ENCODE assay signal across 20 mouse cellular contexts in genomic region chr5:66407948-66408347, GRCm38 (mm10).
DNase-seq lines count a peak whose midpoint lies in the region; ATAC-seq and TF ChIP-seq lines count a peak whose summit lies in the region.
"Had no signal": no experiment of that assay in that cellular context is flagged by ENCODE, and none has a peak within 500 bp of the region (broad histone marks: within the 10 kb centered on the region; RNA-seq: fewer than 3 reads in every experiment).

No protein-coding gene starts in this region.

- 50% methylated on average over 3 of the region's 5 CpGs for WGBS in forebrain, embryonic 12.5 days
- WGBS in forebrain, embryonic 10.5 days = 77% methylated on average over 3 of the region's 5 CpGs
- 42% methylated on average over 3 of the region's 5 CpGs for WGBS in kidney, embryonic 15.5 days
- 48% methylated on average over 4 of the region's 5 CpGs for WGBS in midbrain, embryonic 14.5 days
- 41% methylated on average over 4 of the region's 5 CpGs for WGBS in midbrain, postnatal 0 days
- 39% methylated on average over 3 of the region's 5 CpGs for WGBS in hindbrain, embryonic 12.5 days

- H3K27me3 ChIP-seq in forebrain, embryonic 12.5 days = no peaks in the 10 kb centered on the region
- H3K27me3 ChIP-seq in forebrain, embryonic 10.5 days (ENCODE audit: poor library complexity, severe bottlenecking) = no peaks in the 10 kb centered on the region
- no peaks in the 10 kb centered on the region for H3K27me3 ChIP-seq in kidney, embryonic 15.5 days
- H3K27me3 ChIP-seq in midbrain, embryonic 14.5 days (ENCODE audit: control insufficient read depth, insufficient read depth, low read length) = no peaks in the 10 kb centered on the region
- no peaks in the 10 kb centered on the region for H3K27me3 ChIP-seq in midbrain, postnatal 0 days (ENCODE audit: insufficient read depth, low read length)
- no peaks in the 10 kb centered on the region for H3K27me3 ChIP-seq in hindbrain, embryonic 12.5 days
- H3K27me3 ChIP-seq: heart, embryonic 15.5 days; liver, embryonic 13.5 days had no signal

- H3K4me3 ChIP-seq in forebrain, embryonic 12.5 days (replicated peaks) = no peak overlapping the region
- no peak overlapping the region for H3K4me3 ChIP-seq in forebrain, embryonic 10.5 days
- H3K4me3 ChIP-seq in kidney, embryonic 15.5 days (replicated peaks) = no peak overlapping the region
- no peak overlapping the region for H3K4me3 ChIP-seq in midbrain, embryonic 14.5 days (replicated peaks; ENCODE audit: low read depth, low read length)
- H3K4me3 ChIP-seq in midbrain, postnatal 0 days (ENCODE audit: low read depth, low read length) = no peak overlapping the region
- H3K4me3 ChIP-seq in hindbrain, embryonic 12.5 days = no peak overlapping the region
- H3K4me3 ChIP-seq: erythroblast, embryonic 14.5 days; heart, embryonic 15.5 days; layer of hippocampus, adult 2 months; liver, embryonic 13.5 days; megakaryocyte, embryonic 14.5 days had no signal

- no peaks in the 10 kb centered on the region for H3K9me3 ChIP-seq in forebrain, embryonic 12.5 days
- H3K9me3 ChIP-seq in forebrain, embryonic 10.5 days = no peaks in the 10 kb centered on the region
- H3K9me3 ChIP-seq in kidney, embryonic 15.5 days (replicated peaks) = no peaks in the 10 kb centered on the region
- H3K9me3 ChIP-seq in midbrain, embryonic 14.5 days (ENCODE audit: control insufficient read depth, low read length) = no peaks in the 10 kb centered on the region
- H3K9me3 ChIP-seq in midbrain, postnatal 0 days (ENCODE audit: low read length) = no peaks in the 10 kb centered on the region
- no peaks in the 10 kb centered on the region for H3K9me3 ChIP-seq in hindbrain, embryonic 12.5 days (replicated peaks)
- H3K9me3 ChIP-seq: heart, embryonic 15.5 days; liver, embryonic 13.5 days; megakaryocyte, embryonic 14.5 days had no signal

- no peak overlapping the region for H3K9ac ChIP-seq in forebrain, embryonic 12.5 days
- no peak overlapping the region for H3K9ac ChIP-seq in kidney, embryonic 15.5 days
- no peak overlapping the region for H3K9ac ChIP-seq in midbrain, embryonic 14.5 days (replicated peaks; ENCODE audit: low read length)
- no peak overlapping the region for H3K9ac ChIP-seq in midbrain, postnatal 0 days (replicated peaks; ENCODE audit: low read length, poor library complexity, severe bottlenecking)
- H3K9ac ChIP-seq in hindbrain, embryonic 12.5 days = no peak overlapping the region
- H3K9ac ChIP-seq: heart, embryonic 15.5 days; liver, embryonic 13.5 days had no signal

- H3K4me1 ChIP-seq in forebrain, embryonic 12.5 days = 0 out of 2 replicates have a peak, but pooled peaks cover 4% of the 10 kb centered on the region
- 0 out of 2 replicates have a peak, but pooled peaks cover 5% of the 10 kb centered on the region for H3K4me1 ChIP-seq in forebrain, embryonic 10.5 days
- peaks cover 24% of the 10 kb centered on the region for H3K4me1 ChIP-seq in kidney, embryonic 15.5 days
- H3K4me1 ChIP-seq in midbrain, embryonic 14.5 days (ENCODE audit: control insufficient read depth, insufficient read depth, low read length) = peaks cover 4% of the 10 kb centered on the region; the same call in 1 of the 2 replicates
- H3K4me1 ChIP-seq in midbrain, postnatal 0 days (ENCODE audit: insufficient read depth, low read length) = peaks cover 2% of the 10 kb centered on the region; the same call in 1 of the 2 replicates
- peaks cover 9% of the 10 kb centered on the region for H3K4me1 ChIP-seq in hindbrain, embryonic 12.5 days
- H3K4me1 ChIP-seq: liver, embryonic 13.5 days had no signal

- TF ChIP-seq CTCF in midbrain, postnatal 0 days (IDR thresholded peaks at IDR 0.05) = no peak

- no peak overlapping the region for H3K4me2 ChIP-seq in forebrain, embryonic 12.5 days
- H3K4me2 ChIP-seq in kidney, embryonic 15.5 days = no peak overlapping the region
- H3K4me2 ChIP-seq in midbrain, embryonic 14.5 days (ENCODE audit: low read length) = no peak overlapping the region
- H3K4me2 ChIP-seq in midbrain, postnatal 0 days (ENCODE audit: low read depth, low read length, poor library complexity, severe bottlenecking) = no peak overlapping the region
- no peak overlapping the region for H3K4me2 ChIP-seq in hindbrain, embryonic 12.5 days (replicated peaks)
- H3K4me2 ChIP-seq: heart, embryonic 15.5 days; liver, embryonic 13.5 days had no signal

- H3K27ac ChIP-seq in forebrain, embryonic 12.5 days = no peak overlapping the region
- no peak overlapping the region for H3K27ac ChIP-seq in forebrain, embryonic 10.5 days
- H3K27ac ChIP-seq in kidney, embryonic 15.5 days = no peak overlapping the region
- H3K27ac ChIP-seq in midbrain, embryonic 14.5 days (replicated peaks; ENCODE audit: low read depth, low read length) = no peak overlapping the region
- H3K27ac ChIP-seq in midbrain, postnatal 0 days (ENCODE audit: low read depth, low read length) = no peak overlapping the region
- H3K27ac ChIP-seq in hindbrain, embryonic 12.5 days = no peak overlapping the region
- H3K27ac ChIP-seq: heart, embryonic 15.5 days; layer of hippocampus, adult 2 months; liver, embryonic 13.5 days had no signal

- H3K36me3 ChIP-seq in forebrain, embryonic 12.5 days (replicated peaks) = no peaks in the 10 kb centered on the region
- no peaks in the 10 kb centered on the region for H3K36me3 ChIP-seq in forebrain, embryonic 10.5 days (replicated peaks)
- no peaks in the 10 kb centered on the region; the same call in 1 of the 2 replicates for H3K36me3 ChIP-seq in kidney, embryonic 15.5 days
- no peaks in the 10 kb centered on the region for H3K36me3 ChIP-seq in midbrain, embryonic 14.5 days (ENCODE audit: control insufficient read depth, insufficient read depth, low read length)
- H3K36me3 ChIP-seq in midbrain, postnatal 0 days (ENCODE audit: insufficient read depth, low read length) = no peaks in the 10 kb centered on the region
- no peaks in the 10 kb centered on the region; the same call in 1 of the 2 replicates for H3K36me3 ChIP-seq in hindbrain, embryonic 12.5 days
- H3K36me3 ChIP-seq: heart, embryonic 15.5 days; liver, embryonic 13.5 days had no signal

- DNase-seq in forebrain, embryonic 10.5 days (ENCODE audit: extremely low spot score, low spot score) = no peak
- DNase-seq in kidney, postnatal 36 days = no peak
- DNase-seq in midbrain, embryonic 14.5 days = no peak
- no peak for DNase-seq in midbrain, postnatal 0 days (ENCODE audit: low spot score)
- no peak for DNase-seq in left cerebral cortex, postnatal 10 days (ENCODE audit: extremely low spot score in 1 of 2, low spot score in 2 of 2)
- DNase-seq: adrenal gland, adult 2 months; cerebellum, adult 11 months; cerebellum, postnatal 36 days; gastrocnemius, postnatal 25 days; kidney, adult 8-10 months; liver, embryonic 13.5 days; lung, postnatal 10 days; right cerebral cortex, postnatal 25 days had no signal

- ATAC-seq in forebrain, embryonic 12.5 days (ENCODE audit: low FRiP score) = 0 out of 2 replicates have a peak, but pooled peaks have one; percentile 11
- peak; percentile 43; the same call in 1 of the 2 replicates for ATAC-seq in kidney, embryonic 15.5 days (replicated peaks; ENCODE audit: low FRiP score)
- ATAC-seq in midbrain, embryonic 14.5 days (ENCODE audit: low FRiP score, low TSS enrichment) = peak; percentile 17; the same call in 1 of the 2 replicates
- ATAC-seq in midbrain, postnatal 0 days (ENCODE audit: low FRiP score) = no peak
- ATAC-seq in hindbrain, embryonic 12.5 days (ENCODE audit: low FRiP score) = peak; percentile 63; the same call in 1 of the 2 replicates

- intact Hi-C loops in left cerebral cortex, postnatal 10 days (cut with DNase I) = no loop called here
